Mouse (Mus musculus) retina, embryonic 14.5 days (tissue): ENCODE results near the gene Psmc3ip.

Experiments used
- DNase-seq: peaks from one replicate; pipeline ENCODE4 v3.0.0-alpha.2; 2015; ENCODE audit warnings: low spot score

Psmc3ip gene

GRCm38 (mm10) chr11:101052751-101053473 lies 42.3 kb downstream of the Psmc3ip start:
- DNase-seq = no peak

- DNase-seq = no peak
Measured at GRCm38 (mm10) chr11:101051617-101052016, 43.6 kb downstream of the Psmc3ip start.

- no peak for DNase-seq
Measured at GRCm38 (mm10) chr11:101051051-101051493, 44.2 kb downstream of the Psmc3ip start.

- DNase-seq = no peak
Measured at GRCm38 (mm10) chr11:101050359-101050758, 44.9 kb downstream of the Psmc3ip start.

GRCm38 (mm10) chr11:101047502-101047901 lies 47.7 kb downstream of the Psmc3ip start:
- no peak for DNase-seq

GRCm38 (mm10) chr11:101046440-101046839 lies 48.8 kb downstream of the Psmc3ip start:
- DNase-seq = no peak

GRCm38 (mm10) chr11:101045826-101046225 lies 49.4 kb downstream of the Psmc3ip start:
- DNase-seq = no peak
